Mouse (Mus musculus) frontal cortex, adult 2 months (tissue): ENCODE data around the gene Akr1b10. TPM values are rescaled to one million over a fixed set of nuclear protein-coding genes. Genes with fewer than 3 reads are reported as not detected.
"Not testable (repeated sequence)": the region's sequence is repeated elsewhere in the genome, so short reads cannot be mapped to it uniquely, and the experiment has no call there.

Source experiments
- DNase-seq, 2 experiments: peaks; one replicate each; pipeline ENCODE4 v3.0.0; 2022; ENCODE audit warnings: low spot score in 1 of 2; ENCODE audit errors: extremely low spot score in 1 of 2
- polyA plus RNA-seq: library from polyadenylated mRNA; depleted of rRNA; stranded (reverse); fragments of >200 nt; gene quantifications from 2 replicates; pipeline ENCODE4 v1.2.3, GENCODE M21; 2012

Akr1b10 gene
- polyA plus RNA-seq, 1 experiment: 34.0 TPM

GRCm38 (mm10) chr6:34370081-34370480 is 13.9 kb upstream of the Akr1b10 start:
- no peak for DNase-seq

GRCm38 (mm10) chr6:34371700-34372351 is 12.2 kb upstream of the Akr1b10 start:
- peak; percentile 54 to 93 for DNase-seq

GRCm38 (mm10) chr6:34373841-34374240 is 10.2 kb upstream of the Akr1b10 start:
- no peak for DNase-seq

- not testable (repeated sequence) for DNase-seq
Observed at GRCm38 (mm10) chr6:34375888-34376287, 8.1 kb upstream of the Akr1b10 start.

GRCm38 (mm10) chr6:34383401-34383800 is 617 bp upstream of the Akr1b10 start:
- DNase-seq: no peak

GRCm38 (mm10) chr6:34384701-34385370 is 818 bp downstream of the Akr1b10 start:
- no peak for DNase-seq

- no peak for DNase-seq
Observed at GRCm38 (mm10) chr6:34388420-34389156, 4.6 kb downstream of the Akr1b10 start.

GRCm38 (mm10) chr6:34395897-34396296 is 11.9 kb downstream of the Akr1b10 start:
- DNase-seq: no peak

GRCm38 (mm10) chr6:34398431-34398830 is 14.4 kb downstream of the Akr1b10 start:
- no peak for DNase-seq

GRCm38 (mm10) chr6:34399606-34400220 is 15.7 kb downstream of the Akr1b10 start:
- DNase-seq: no peak

- no peak for DNase-seq
Observed at GRCm38 (mm10) chr6:34400696-34401095, 16.7 kb downstream of the Akr1b10 start.

GRCm38 (mm10) chr6:34406746-34407145 is 22.7 kb downstream of the Akr1b10 start:
- no peak for DNase-seq

- no peak for DNase-seq
Observed at GRCm38 (mm10) chr6:34407403-34407802, 23.4 kb downstream of the Akr1b10 start.

- no peak for DNase-seq
Observed at GRCm38 (mm10) chr6:34412023-34412422, 28.0 kb downstream of the Akr1b10 start, which contains the start of gene Akr1b7. Gene Akr1b7 (plus strand): TSS chr6:34412334.

- DNase-seq: no peak
Observed at GRCm38 (mm10) chr6:34412688-34413087, 28.7 kb downstream of the Akr1b10 start.

GRCm38 (mm10) chr6:34413386-34413785 is 29.4 kb downstream of the Akr1b10 start:
- not testable (repeated sequence) for DNase-seq

GRCm38 (mm10) chr6:34416521-34416920 is 32.5 kb downstream of the Akr1b10 start:
- no peak for DNase-seq

- no peak for DNase-seq
Observed at GRCm38 (mm10) chr6:34419071-34419470, 35.1 kb downstream of the Akr1b10 start.

GRCm38 (mm10) chr6:34439006-34439405 is 55.0 kb downstream of the Akr1b10 start:
- DNase-seq: no peak

- DNase-seq: peak in 1 of 2 experiments; percentile 16
Observed at GRCm38 (mm10) chr6:34441556-34442257, 57.7 kb downstream of the Akr1b10 start.
